Mouse (Mus musculus): ENCODE results near the gene Ap4b1.

- TF ChIP-seq CTCF (IDR thresholded peaks at IDR 0.05; ENCODE audit: borderline replicate concordance, insufficient read depth, low read depth, low read length) (no peak), POLR2A (IDR thresholded peaks at IDR 0.05; ENCODE audit: borderline replicate concordance, insufficient read depth, low read length) (no peak)
Observed at GRCm38 (mm10) chr3:103810967-103811366, 1.6 kb downstream of the Ap4b1 start.
